Comparison of ENCODE assay signal across 8 mouse cellular contexts in genomic region chr8:122547815-122548214, GRCm38 (mm10). TPM values are rescaled to one million over a fixed set of nuclear protein-coding genes. Genes with fewer than 3 reads are reported as not detected.
DNase-seq lines count a peak whose midpoint lies in the region; ATAC-seq and TF ChIP-seq lines count a peak whose summit lies in the region.

No protein-coding gene starts in this region.

- H3K4me2 ChIP-seq in hindbrain, postnatal 0 days (ENCODE audit: low read depth, low read length) = no peak overlapping the region

- 38% methylated on average over 5 of the region's 5 CpGs for WGBS in hindbrain, postnatal 0 days

- no peak overlapping the region for H3K4me3 ChIP-seq in embryonic fibroblast, embryonic 13.5 days (ENCODE audit: insufficient read depth, low read length)
- H3K4me3 ChIP-seq in hindbrain, postnatal 0 days (ENCODE audit: low read length) = no peak overlapping the region

- no peak overlapping the region for H3K9ac ChIP-seq in hindbrain, postnatal 0 days (replicated peaks; ENCODE audit: low read length)

- no peaks in the 10 kb centered on the region for H3K27me3 ChIP-seq in hindbrain, postnatal 0 days (ENCODE audit: insufficient read depth, low read length)

- ATAC-seq in megakaryocyte progenitor cell, adult 5-6 weeks (replicated peaks; ENCODE audit: poor library complexity) = peak; percentile 67
- no peak for ATAC-seq in hindbrain, postnatal 0 days

- no peaks in the 10 kb centered on the region for H3K36me3 ChIP-seq in hindbrain, postnatal 0 days (ENCODE audit: insufficient read depth, low read length)

- TF ChIP-seq POLR2A in embryonic fibroblast, embryonic 13.5 days (IDR thresholded peaks at IDR 0.05; ENCODE audit: low read depth, low read length) = no peak

- peaks cover 9% of the 10 kb centered on the region for H3K4me1 ChIP-seq in embryonic fibroblast, embryonic 13.5 days (ENCODE audit: control insufficient read depth, insufficient read depth, low read length)
- peaks cover 4% of the 10 kb centered on the region; the same call in 1 of the 2 replicates for H3K4me1 ChIP-seq in hindbrain, postnatal 0 days (ENCODE audit: insufficient read depth, low read length)

- no peaks in the 10 kb centered on the region for H3K9me3 ChIP-seq in hindbrain, postnatal 0 days (ENCODE audit: low read length)

- DNase-seq in heart, adult 18-20 months = peak; percentile 48 to 70
- DNase-seq in heart, adult 8-10 months (ENCODE audit: low spot score) = no peak
- DNase-seq in kidney, postnatal 36 days = peak; percentile 45 to 49
- no peak for DNase-seq in right cerebral cortex, postnatal 25 days
- DNase-seq in layer of hippocampus, adult 18-20 months (ENCODE audit: low spot score in 2 of 2) = no peak
- no peak for DNase-seq in hindbrain, postnatal 0 days (ENCODE audit: low spot score)

- H3K27ac ChIP-seq in embryonic fibroblast, embryonic 13.5 days (ENCODE audit: insufficient read depth, low read length) = peak overlapping the region; percentile 79; the same call in 1 of the 2 replicates
- no peak overlapping the region for H3K27ac ChIP-seq in hindbrain, postnatal 0 days

- TF ChIP-seq CTCF in embryonic fibroblast, embryonic 13.5 days (IDR thresholded peaks at IDR 0.05; ENCODE audit: borderline replicate concordance, insufficient read depth, low read length) = no peak
- no peak for TF ChIP-seq CTCF in hindbrain, postnatal 0 days (IDR thresholded peaks at IDR 0.05; ENCODE audit: low read depth)

RNA-seq across cellular contexts. Expression of gene Piezo1, which starts 3.3 kb away (rescaled TPM):
- total RNA-seq in heart, adult 18-20 months (2021) = 10 to 100 TPM; 11.4 to 13.3 TPM
- total RNA-seq in heart, adult 8-10 months (2022) = 10 to 100 TPM; 13.2 to 17.4 (median 13.7) TPM
- 146 and 158 TPM in 2 replicates for polyA plus RNA-seq in embryonic fibroblast, embryonic 13.5 days (2011; ENCODE audit: insufficient read length, low read depth, missing spikeins)
- 25.8 and 38.5 TPM in 2 replicates for total RNA-seq in megakaryocyte progenitor cell, adult 5-6 weeks (2015)
- total RNA-seq in megakaryocyte progenitor cell, adult 5-6 weeks (2017) = 15.5 and 22.3 TPM in 2 replicates
- total RNA-seq in layer of hippocampus, adult 18-20 months (2021) = 1 to 10 TPM; 3.2 to 3.5 TPM
- 10.0 and 17.5 TPM in 2 replicates for total RNA-seq in hindbrain, postnatal 0 days (2014; rRNA removed)
- polyA plus RNA-seq in hindbrain, postnatal 0 days (2015; fragmentation: Nextera tagmentation; extraction: Ambion mirVana) = 1.2 and 1.3 TPM in 2 replicates

RNA-seq across cellular contexts. Expression of gene Cdt1, which starts 20.0 kb away (rescaled TPM):
- total RNA-seq in heart, adult 18-20 months (2021) = 1 to 10 TPM; 2.5 to 2.8 TPM
- 1 to 10 TPM; 1.9 to 2.4 (median 2.2) TPM for total RNA-seq in heart, adult 8-10 months (2022)
- polyA plus RNA-seq in embryonic fibroblast, embryonic 13.5 days (2011; ENCODE audit: insufficient read length, low read depth, missing spikeins) = 11.8 and 15.9 TPM in 2 replicates
- total RNA-seq in megakaryocyte progenitor cell, adult 5-6 weeks (2015) = 52.4 and 62.0 TPM in 2 replicates
- total RNA-seq in megakaryocyte progenitor cell, adult 5-6 weeks (2017) = 40.8 and 49.6 TPM in 2 replicates
- 1 to 10 TPM; 1.2 to 1.8 TPM for total RNA-seq in layer of hippocampus, adult 18-20 months (2021)
- 24.9 and 26.3 TPM in 2 replicates for total RNA-seq in hindbrain, postnatal 0 days (2014; rRNA removed)
- 10.7 and 11.7 TPM in 2 replicates for polyA plus RNA-seq in hindbrain, postnatal 0 days (2015; fragmentation: Nextera tagmentation; extraction: Ambion mirVana)

RNA-seq across cellular contexts. Expression of gene Aprt, which starts 28.9 kb away (rescaled TPM):
- total RNA-seq in heart, adult 18-20 months (2021) = 10 to 100 TPM; 40.8 to 42.7 TPM
- total RNA-seq in heart, adult 8-10 months (2022) = 10 to 100 TPM; 39.5 to 50.6 (median 44.3) TPM
- polyA plus RNA-seq in embryonic fibroblast, embryonic 13.5 days (2011; ENCODE audit: insufficient read length, low read depth, missing spikeins) = 140 and 214 TPM in 2 replicates
- total RNA-seq in megakaryocyte progenitor cell, adult 5-6 weeks (2015) = 258 and 268 TPM in 2 replicates
- total RNA-seq in megakaryocyte progenitor cell, adult 5-6 weeks (2017) = 117 and 152 TPM in 2 replicates
- total RNA-seq in layer of hippocampus, adult 18-20 months (2021) = 10 to 100 TPM; 58.1 to 61.6 TPM
- total RNA-seq in hindbrain, postnatal 0 days (2014; rRNA removed) = 113 and 123 TPM in 2 replicates
- 183 and 189 TPM in 2 replicates for polyA plus RNA-seq in hindbrain, postnatal 0 days (2015; fragmentation: Nextera tagmentation; extraction: Ambion mirVana)

Comparison
In these comparisons a context has a peak if more than half of its experiments do, and no peak if none do; other contexts are left out.
1. DNase-seq: peak in heart, adult 18-20 months (2 of 2) and kidney, postnatal 36 days (2 of 2); none in heart, adult 8-10 months (single experiment), right cerebral cortex, postnatal 25 days (single experiment), layer of hippocampus, adult 18-20 months (0 of 2) and hindbrain, postnatal 0 days (single experiment).